Mouse (Mus musculus): Measurements from ENCODE around the gene AC124108.1.
"Not testable (repeated sequence)": the region's sequence is repeated elsewhere in the genome, so short reads cannot be mapped to it uniquely, and the experiment has no call there.

AC124108.1 gene

DNA sequence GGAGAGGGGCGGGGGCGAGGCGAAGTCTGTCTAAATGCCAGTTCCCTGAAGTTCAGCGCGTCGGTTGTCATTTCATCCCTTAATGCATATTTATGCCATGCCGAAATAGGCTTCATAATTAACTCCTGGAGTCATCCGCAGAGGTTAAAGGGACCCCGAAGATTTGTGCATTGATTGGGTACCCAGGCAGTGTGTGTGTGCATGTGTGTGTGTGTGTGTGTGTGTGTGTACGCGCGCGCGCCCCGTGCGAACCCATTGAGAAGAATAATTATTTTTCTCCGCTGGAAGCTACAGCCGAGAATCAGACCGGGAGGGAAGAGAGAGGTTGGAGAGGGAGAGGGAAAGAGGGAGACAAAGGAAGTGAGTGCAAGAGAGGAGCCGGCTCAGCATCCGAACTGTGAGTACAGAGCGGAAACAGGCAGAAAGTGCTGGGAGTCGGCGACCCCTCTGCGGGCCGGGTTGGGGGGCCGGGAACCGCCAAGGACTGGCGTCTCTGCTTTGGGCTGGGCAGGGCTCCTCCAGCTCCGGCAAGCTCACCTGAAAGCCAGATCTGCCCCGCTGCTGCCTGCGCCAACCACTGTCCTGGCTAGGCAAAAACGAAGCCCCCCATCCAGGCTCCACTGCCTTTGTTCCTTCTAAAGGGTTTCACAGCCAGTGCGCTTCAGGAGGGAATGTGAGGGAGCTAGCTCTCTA, at the start of gene AC124108.1, which contains the start of gene Lemd1:
Gene AC124108.1 (plus strand): TSS at position 365 of the 693 bp plus-strand sequence.
Gene Lemd1 (plus strand): TSS at position 339 of the 693 bp plus-strand sequence.
- DNase-seq (ENCODE audit: low read depth, low spot score) = no peak

DNA sequence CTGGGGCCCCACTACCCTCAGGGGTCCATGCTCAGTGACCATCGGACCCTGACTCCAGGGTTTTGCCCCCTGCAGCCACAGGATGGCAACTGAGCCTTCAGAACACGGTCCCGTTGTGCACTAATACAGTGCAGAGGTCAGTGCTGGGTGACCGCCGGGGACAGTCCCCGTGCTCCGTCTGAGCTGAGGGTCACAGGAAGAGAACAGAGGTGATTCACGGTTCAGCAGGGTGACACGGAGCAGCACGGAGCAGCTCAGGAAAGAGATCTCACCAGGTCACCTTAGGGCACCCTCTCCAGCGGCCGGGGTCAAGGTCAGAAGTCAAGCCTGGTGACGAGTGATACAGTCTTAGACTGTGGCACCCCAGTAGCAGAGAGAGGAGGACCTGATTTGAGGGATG, 49.5 kb upstream of the AC124108.1 start:
- DNase-seq (ENCODE audit: low read depth, low spot score) = no peak

DNA sequence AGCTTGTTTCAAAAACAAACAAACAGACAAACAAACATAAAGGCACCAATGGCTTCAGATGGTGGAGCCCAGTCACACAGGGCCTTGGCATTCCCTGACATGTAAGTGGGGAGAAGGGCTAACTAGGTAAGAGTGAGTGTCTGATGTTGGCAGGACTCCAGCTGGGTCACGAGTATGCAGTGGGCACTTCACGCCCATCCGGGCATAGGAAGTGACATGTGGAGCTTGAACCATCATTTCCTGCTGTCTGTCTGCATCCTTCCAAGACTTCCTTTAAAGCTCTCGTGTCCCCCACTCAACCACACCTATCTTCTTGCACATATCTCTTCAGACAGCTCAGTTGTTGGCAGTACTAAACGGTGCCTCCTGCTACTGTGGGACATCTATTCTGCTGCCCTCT, 48.2 kb upstream of the AC124108.1 start:
- no peak for DNase-seq (ENCODE audit: low read depth, low spot score)

DNA sequence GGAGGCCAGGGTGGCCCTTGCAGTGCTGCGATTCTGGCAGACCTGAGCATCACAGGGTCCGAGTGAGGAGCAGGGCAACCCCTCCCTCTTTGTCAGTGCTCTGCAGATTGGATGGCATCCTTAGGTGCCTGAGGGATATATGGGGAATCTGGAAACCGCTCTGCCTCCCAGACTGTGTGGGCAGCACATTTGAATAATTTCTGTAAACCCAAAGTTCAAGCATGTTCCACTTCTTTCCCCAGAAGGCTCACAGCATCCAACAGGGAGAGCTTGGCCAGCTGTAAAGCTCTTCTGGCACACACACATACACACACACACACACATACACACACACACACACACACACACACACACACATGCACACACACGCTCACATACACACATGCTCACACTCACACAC, 47.5 kb upstream of the AC124108.1 start:
- DNase-seq (ENCODE audit: low read depth, low spot score) = no peak

DNA sequence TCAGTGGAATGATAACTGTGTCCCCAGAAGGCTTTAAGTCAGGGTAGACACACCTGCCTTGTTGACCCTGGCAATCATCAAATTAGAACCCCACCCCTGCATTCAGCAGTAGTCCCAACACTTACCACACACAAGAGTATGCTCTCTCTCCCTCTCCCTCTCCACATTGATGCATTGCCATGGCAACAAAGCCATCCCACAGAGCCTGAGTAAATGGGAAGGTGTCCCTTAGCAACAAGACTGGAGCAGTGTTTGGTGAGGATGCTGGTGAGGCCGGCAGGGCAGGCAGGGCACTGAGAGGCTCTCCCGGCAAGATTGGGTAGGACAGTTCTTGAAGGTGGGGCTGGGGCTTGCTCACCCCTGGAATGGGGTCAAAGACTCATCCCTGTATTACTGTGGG, 47.0 kb upstream of the AC124108.1 start:
- DNase-seq (ENCODE audit: low read depth, low spot score) = no peak

DNA sequence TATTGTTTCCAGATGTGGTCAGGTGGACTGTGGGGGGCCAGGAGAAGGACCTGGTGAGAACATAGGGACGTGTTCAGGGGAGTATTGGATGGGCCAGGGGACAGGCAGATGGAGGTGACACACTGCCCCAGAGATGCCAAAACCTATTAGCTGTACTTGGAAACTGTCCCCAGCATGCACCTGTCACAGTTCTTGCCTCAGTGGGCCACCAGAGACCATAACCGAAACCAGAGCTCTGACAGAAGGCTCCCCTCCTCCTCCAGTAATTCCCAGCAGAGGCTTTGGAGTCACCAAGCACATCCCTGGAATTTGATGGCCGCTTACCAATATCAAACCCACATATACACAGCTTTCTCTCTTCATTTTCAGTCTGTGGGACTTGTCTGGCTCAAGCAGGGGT, 46.4 kb upstream of the AC124108.1 start:
- no peak for DNase-seq (ENCODE audit: low read depth, low spot score)

DNA sequence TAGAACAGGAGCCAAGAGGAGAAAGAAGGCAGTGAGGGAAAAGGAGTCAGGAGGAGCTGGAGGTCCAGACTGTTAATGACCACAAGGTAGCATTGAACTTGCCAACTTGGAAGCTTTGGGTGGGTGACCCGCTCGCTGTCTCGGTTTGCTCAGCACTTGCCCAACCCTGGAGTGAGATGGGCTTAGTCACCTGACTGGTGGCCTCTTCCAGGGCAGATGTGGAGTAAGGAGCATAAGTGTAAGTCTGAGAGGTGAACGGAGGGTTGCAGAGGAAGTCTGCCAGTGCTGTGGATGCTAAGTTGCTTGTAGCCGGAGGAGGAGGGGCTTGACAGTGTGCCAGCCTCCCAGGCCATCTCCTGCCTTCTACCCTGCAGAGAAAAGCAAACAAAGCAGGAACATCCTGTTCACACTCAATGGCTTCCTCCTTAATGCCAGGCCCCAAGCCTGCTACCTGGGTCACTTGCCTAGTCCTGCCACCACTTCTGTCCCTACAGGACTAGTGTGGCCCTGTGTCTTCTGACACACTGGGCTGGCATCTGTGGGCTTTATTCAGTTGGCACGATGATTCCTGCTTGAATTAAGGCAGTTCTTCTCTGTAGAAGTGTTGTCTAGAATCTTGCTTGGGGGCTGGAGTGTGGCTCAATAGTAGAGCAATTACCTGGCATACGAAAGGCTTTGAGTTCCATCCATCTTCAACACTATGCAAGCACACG, 45.1 kb upstream of the AC124108.1 start:
- no peak for DNase-seq (ENCODE audit: low read depth, low spot score)

DNA sequence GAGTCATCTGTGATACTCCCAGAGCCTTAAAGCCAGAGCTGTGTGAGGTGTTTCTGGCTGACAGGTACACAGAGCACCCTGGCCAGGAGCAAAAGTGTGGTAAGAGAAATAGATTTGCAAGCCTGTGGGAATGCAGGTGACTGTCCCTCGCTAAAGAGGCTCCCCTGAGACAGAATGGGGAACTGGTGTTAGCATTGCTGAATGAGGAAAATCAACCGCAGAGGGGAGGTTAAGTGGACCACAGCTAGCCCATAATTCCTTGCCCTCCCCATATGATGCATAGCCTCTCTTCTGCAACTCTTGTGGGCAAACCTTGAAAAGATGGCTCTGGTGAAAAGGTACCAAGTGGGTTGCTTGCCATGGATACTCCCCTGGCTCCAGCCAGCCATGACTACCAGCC, 41.8 kb upstream of the AC124108.1 start:
- no peak for DNase-seq (ENCODE audit: low read depth, low spot score)

DNA sequence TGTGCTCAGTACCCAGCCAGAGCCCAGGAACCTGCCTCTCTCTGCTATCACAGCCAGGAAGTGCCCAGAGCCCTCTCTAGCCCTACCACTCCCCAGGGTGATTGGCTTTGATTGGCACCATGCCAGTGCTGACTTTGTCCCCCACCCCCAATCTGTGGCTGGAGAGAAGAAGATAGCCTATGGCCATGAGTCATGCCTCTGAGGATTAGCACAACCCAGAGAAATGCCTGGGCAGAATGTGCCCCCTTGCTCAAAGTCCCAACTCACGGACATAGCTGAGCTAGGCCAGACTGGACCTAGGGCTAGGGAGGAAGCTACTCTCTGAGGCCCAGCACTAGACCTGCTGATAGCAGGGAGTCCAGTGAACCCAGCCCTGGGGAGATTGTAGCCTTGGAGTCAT, 41.1 kb upstream of the AC124108.1 start:
- no peak for DNase-seq (ENCODE audit: low read depth, low spot score)

DNA sequence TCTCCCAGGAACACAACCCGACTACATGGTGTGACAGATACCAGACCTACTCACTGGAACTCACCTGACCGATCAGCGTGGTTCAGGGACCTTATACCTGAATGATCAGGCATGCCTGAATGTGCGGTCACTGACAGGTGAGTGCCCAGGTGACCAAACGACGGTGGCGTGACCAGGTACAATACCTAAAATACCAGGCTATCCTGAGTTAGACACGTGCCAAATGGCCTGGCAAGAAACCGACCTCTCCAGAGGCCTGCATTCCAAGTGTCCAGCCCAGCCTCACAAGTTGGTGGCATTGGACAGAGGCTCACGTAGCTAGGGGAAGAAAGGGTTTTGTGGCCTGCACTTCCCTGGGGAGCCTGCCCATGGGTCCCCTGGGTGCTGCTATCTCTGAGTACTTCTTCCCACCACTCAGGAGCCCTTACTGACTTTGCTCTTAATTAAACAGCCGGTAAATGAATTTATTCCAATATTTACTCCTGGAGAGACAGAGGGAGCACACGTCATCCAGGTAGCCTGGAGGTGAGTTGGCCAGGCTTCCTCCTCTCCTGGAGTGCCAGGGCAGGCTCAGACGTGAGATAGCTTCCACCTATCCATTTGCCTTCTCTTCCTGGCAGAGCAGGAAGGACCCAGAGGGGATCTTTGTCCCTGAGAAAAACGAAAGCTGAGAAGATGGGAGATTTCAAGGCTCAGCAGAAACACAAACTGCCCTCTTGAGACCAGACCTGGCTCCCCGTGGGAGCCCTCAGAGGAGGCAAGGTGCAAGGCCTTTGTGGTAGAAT, 40.2 kb upstream of the AC124108.1 start:
- DNase-seq (ENCODE audit: low read depth, low spot score) = no peak

DNA sequence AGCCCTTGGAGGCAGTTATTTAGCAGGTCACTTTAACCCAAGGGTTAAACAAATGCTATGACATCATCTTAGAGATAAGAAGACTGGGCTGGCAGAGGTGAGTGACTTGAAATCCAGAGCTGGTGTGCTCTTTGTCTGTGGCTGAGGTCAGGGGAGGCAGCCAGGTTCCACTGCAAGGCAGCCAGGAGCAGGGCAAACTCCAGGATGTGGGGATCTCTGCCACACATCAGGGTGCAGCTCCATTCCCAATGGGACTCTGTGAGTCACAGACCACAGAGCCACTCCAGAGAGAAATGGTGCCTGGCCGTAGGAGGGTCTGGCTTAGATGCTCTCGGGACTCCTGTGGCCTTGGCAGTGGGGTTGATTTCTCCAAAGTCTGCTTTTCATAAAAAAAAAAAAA, 39.3 kb upstream of the AC124108.1 start:
- DNase-seq (ENCODE audit: low read depth, low spot score) = no peak

DNA sequence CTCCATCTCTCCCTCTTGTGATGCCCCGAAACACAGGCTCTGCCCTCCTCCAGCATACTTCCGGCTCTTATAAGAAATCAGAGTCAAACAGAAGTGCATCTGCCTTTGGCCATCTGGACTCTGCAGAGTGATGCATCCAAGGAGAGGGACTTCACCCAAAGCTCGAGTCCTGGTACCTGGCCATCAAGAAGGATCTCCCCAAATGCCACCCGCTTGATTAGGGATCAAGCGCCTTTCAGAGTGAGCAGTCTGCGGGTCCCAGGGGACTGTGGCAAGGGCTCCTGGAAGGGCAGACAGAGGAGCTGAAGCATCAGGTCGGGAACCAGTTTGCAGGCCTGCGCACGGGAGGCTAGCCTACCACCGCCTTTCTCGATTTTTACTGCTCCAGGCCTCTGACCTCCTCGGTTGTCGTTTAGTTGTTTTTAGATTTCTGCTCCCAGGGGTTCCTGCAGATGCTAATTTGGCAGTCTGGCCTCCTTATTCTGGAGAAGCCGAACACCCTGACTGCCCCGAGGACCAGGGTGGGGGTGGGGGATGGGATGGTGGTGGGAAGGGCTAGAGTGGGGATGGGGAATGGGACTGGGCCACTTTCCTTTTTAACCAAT, 38.1 kb upstream of the AC124108.1 start:
- DNase-seq (ENCODE audit: low read depth, low spot score) = no peak

DNA sequence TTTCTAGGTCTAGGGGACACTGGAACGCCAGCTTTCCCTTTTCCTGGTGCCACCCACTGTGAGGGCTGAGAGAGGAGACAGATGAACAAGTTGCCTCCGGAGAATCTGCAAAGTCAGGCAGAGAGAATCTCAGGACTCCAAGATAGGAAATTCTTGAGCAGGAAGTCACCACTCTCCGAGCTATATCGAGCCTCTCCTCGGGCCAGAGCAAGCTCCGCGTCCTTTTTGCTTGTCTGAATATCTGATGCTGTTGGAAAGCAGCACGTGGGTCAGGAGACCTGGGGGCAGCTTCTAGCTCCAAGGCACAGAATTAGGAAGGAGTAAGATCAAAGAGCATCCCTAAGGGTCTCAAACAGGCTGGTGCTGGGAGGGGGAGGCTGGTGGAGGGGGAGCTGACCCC, 37.6 kb upstream of the AC124108.1 start:
- no peak for DNase-seq (ENCODE audit: low read depth, low spot score)

DNA sequence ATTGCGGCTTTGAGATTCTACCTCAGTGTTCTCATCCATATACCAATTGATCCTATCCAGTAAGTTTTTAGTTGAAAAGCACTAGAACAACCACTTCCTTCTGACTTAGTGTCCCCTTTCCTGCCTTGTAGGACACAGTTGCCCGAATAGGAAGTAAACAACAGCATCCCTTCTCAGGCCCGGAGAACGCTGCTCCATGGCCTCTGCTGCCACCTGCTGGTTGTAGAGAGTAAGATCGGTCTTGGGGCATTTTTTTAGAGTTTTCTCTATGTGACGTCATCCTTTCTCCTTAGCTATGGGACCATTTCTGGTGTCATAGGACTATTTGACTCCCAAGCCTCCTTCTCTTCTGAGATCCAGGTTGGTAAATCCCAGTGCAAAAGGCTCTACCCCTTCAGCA, 35.5 kb upstream of the AC124108.1 start:
- peak; percentile 71 for DNase-seq (ENCODE audit: low read depth, low spot score)

DNA sequence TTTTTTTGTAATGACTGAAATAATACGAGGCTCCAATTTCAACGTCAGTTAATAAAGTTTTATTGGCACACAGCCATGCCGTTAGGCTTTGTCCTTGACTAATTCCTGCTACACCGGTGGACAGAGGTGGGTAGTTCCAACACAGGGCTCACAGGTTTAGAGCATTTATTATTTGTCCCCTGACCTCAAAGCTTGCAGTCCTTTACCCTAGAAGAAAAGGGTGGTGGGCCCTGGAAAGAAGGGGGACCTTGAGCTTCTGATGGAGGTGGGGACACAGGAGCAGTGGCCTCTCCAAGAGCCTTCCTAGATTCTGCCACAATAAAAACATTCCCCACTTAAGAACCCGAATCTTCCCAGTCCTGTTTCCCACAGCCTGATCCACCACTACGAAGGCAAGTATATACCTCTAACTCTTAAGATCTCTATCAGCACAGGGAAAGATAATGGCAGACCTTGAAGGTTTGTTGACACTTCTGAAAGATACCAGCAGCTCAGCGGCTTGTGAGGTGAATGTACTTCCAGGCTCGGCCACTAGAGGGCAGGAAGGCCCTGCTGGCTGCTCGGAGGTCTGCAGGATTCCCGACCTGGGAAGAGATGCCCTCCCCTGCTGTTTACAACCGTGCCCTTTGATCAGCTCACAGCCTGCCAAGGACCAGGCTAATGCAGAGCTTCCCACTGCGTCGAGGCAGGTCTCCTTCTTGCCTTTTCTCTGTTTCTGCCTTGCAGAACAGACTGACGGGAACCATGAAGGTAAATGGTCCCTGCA, 34.1 kb upstream of the AC124108.1 start:
- DNase-seq (ENCODE audit: low read depth, low spot score) = peak; percentile 77

DNA sequence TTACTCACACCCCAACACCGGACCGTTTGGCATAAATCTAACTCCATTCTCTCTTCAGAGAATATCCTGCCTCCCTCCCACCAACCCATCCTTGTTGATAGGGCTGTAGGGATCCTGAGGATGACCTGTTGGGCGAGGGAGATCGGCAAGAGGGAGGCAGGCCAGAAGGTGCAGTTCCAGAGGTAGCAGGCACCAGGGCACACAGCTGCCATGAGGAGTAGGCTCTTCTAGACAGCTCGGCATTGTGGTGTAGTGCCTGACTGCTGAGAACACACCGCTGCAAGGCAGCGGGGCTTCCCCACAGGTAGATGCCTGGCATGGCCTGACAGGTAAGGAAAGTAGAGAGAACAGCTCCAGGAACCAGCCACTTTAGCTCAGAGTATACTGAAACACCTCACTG, 33.4 kb upstream of the AC124108.1 start:
- no peak for DNase-seq (ENCODE audit: low read depth, low spot score)

DNA sequence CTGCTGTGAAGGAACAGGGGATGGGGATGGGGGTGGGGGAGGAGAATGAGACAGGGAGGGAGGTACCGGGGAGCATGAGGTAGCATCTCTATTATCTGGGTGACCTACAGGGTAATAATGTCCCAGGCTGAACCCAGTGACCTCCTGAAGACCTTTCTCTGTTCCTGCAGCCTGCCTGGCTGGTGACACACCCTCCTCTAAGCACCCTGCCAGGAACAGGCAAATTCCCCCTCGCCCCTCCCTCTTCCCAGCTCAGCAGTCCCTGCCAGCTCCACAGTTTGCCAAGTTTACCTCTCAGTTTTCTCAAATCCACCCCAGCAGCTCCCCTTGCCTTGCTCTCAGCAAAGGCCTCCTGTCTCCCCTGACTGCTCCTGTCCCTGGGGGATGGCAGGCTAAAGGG, 32.5 kb upstream of the AC124108.1 start:
- no peak for DNase-seq (ENCODE audit: low read depth, low spot score)

DNA sequence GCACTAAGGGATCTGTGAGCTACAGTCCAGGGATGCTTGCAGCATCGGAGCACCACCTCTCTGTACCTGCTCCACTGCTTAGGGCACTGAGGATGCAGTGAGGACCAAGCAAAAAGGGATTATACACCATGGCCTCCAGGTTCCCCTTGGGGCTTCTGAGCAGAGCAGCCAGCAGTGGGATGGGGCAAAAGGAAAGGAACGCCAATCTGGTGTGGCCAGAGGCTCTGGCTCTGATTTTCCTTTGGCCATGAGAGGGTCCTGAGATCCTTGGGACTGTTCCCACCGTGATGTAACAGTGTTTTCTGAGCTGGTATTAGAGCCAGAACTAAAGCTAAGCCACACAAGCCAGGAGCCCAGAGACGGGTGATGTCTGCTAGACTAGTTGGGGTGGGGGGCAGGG, 31.6 kb upstream of the AC124108.1 start:
- DNase-seq (ENCODE audit: low read depth, low spot score) = no peak

DNA sequence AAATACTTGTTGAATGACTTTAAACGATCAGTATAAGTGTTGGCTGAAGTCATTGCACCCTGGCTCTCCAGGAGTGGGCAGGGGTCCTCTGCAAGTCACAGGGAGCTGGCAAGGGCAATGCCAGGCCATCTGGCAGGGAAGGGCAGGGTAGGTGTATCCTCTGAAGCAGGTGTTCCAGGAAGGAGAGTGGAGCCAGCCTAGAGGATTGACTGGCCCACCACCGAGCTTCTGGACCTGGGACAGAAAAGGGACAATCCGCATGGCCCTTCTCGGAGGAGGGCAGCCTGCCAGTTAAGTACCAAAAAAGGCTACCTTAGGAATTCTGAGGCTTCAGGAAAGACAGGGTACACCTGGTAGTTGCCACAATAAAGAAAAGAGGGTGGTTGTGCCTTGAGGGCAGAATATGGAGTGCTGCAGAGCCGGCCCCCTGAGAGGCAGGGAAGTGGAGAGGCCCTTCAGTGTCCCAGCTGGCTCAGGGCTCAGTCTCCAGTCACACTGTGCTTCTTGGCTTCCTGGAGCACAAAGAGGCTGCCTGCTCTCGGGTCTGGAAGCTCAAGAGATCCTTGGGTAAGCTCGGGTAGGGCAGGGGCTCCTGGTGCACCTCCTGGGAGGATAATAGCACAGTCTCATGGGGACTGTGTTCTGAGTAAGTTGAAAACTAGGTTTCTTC, 29.9 kb upstream of the AC124108.1 start:
- DNase-seq (ENCODE audit: low read depth, low spot score) = no peak

DNA sequence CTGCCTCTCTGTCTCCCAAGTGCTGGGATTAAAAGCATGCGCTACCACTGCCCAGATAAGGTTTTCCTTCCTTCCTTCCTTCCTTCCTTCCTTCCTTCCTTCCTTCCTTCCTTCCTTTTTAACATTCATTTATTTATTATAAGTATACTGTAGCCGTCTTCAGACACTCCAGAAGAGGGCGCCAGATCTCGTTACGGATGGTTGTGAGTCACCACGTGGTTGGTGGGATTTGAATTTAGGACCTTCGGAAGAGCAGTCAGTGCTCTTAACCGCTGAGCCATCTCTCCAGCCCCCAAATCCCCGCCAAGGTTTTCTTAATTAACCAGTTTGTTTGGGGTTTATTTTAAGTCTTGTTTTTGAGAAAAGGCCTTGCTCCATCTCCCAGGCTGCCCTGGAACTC, 28.6 kb upstream of the AC124108.1 start:
- DNase-seq (ENCODE audit: low read depth, low spot score) = not testable (repeated sequence)
